Mouse (Mus musculus) embryonic stem cell, embryonic (primary cell): ENCODE measurements around the gene Nkapl.

Experiments
- CTCF ChIA-PET, 4 experiments: fragments of 300-600 bp in 2 of 4; fragments of 350-600 bp in 2 of 4; sonication (Branson Sonifier 250); formaldehyde crosslinking; loops; one replicate each; lab custom pipeline; 2022; ENCODE audit warnings: inconsistent platforms in 2 of 4; lab: Charles Lee
- POLR2A ChIA-PET, 4 experiments: fragments of 300-600 bp in 2 of 4; fragments of 350-600 bp in 2 of 4; sonication (Branson Sonifier 250); formaldehyde crosslinking; loops; one replicate each; lab custom pipeline; 2022; ENCODE audit warnings: antibody characterized with exemption in 4 of 4, inconsistent platforms in 1 of 4; lab: Charles Lee

The Nkapl gene

DNA sequence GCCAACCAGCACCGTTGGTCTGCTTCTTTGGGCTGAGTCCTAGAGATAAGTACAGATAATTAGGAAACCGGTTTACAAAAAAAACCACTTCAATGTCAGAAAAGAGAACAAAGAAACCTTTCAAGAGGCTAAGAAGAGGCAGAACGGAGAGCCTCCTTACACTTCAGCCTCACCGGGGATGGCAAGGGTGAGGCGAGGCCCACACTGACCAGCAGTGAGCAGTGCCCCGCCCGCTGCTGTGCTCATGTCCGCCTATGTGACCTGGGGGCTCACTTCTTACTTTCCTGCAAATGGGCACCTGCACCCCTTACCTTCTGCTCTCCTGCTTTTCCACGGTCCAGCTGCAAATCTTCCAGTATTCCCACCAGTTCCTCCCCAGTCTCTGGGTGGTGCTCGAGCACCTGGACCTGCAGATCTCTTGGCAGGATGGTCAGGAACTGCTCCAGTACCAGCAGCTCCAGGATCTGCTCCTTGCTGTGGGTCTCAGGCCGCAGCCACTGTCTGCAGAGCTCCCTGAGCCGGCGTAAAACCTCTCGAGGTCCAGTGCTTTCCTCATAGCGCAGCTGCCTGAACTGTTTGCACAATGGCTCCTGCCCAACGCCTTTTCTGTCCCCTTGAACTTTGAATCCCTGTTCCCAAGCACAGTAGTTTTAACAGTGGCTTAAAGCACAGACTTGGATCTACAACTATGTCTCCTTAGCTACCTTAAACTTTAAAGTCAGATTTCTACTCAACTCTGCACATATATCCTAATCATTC, 20.3 kb downstream of the Nkapl start:
- ChIA-PET POLR2A (interaction anchor here in 3 of 4 experiments (0.6 to 0.8 kb wide), 4 partner anchors 99 to 1495 kb away, joined by 3 to 5 read pairs (median 4); no protein-coding TSS in a partner anchor), CTCF (interaction anchor here in 1 of 4 experiments (0.6 kb wide), 1 partner anchor 34 kb away, joined by 3 read pairs; no protein-coding TSS in a partner anchor)

DNA sequence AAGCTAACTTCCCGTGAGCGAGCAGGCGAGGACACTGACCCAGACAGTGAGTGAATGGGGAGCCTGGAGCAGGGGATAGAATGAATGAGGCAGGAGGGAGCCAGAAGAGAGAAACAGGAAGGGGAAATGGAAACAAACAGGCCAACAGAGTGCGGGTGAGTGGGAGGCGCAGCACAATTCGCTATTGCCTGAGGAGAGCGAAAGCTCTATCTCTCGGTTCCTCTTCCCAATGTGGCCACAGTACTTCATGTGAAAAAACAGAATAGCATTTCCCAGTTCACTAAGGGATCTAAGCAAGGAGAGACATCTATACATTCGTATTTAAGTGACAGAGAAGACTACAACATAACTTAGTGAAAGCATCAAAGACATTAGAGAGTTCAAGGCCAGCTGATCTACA, 21.5 kb downstream of the Nkapl start:
- ChIA-PET POLR2A (no interaction called here), CTCF (interaction anchor here in 1 of 4 experiments (0.6 kb wide), 1 partner anchor 40 kb away, joined by 3 read pairs; no protein-coding TSS in a partner anchor)

DNA sequence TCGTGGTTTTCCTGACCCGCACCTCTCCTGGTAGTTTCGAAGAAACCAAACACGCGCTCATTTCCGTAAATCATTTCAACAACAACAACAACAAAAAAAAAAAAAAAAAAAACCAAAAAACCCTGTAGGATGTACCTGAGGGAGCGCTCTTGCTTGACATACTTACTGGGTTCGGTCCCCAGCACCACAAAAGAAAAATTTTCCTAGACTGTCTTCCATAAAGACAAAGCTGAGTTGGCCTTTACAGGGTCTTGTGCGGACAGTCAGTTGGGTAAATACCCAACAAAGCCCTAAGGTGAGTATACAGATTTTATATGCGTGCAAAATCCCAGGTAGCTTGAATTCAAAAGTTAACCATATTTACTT, 27.1 kb downstream of the Nkapl start:
- ChIA-PET CTCF (interaction anchor here in 1 of 4 experiments (0.6 to 1.1 kb wide), 2 partner anchors 12 to 114 kb away, joined by 3 read pairs; no protein-coding TSS in a partner anchor), POLR2A (interaction anchor here (0.5 to 3.6 kb wide), 26 partner anchors 8 to 1970 kb away, joined by 3 to 20 read pairs (median 4); partner anchors contain the start of genes Zkscan8 (in 3 of the 4), Zscan26 (in 3 of the 4) and Nkapl (in 2 of the 4))

DNA sequence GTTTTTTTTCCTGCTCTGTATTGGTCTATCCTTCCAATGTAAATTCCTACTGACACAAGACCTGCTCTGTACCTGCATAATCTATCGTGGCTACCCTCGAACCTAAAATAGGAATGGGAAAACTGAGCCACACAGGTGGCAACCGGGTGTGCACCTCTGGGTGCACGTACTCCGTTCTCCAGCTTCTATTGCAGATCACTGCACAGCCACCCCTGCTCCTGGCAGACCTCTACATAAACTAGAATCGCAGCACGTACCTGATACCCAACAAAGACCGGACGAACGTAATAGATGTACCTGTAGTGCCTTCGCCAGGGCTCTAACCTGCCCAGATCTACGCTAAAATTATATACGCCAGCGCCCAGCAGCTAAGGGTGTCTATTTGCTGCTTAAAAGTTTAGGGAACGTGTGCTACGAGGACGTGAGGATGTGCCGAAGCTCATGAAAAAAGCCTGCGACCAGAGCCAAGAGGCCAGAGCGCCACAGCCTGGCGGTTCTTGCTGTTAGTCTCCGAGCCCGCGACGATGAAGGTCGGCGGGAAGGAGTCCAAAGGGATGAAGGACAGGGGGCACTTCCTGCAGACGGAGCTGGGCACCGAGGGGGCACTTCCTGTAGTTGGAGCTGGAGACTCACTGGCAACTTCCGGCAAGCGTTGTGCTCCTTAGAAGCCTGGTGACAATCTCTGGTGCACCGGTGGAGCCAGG, 27.7 kb downstream of the Nkapl start, which contains the start of gene Pgbd1:
TSS of gene Pgbd1 (minus strand) at position 556 of the 704 bp plus-strand sequence.
- CTCF ChIA-PET: interaction anchor here in 2 of 4 experiments (0.6 to 1.1 kb wide), 4 partner anchors 12 to 293 kb away, joined by 3 to 12 read pairs (median 3); no protein-coding TSS in a partner anchor
- POLR2A ChIA-PET: interaction anchor here (0.5 to 3.6 kb wide), 30 partner anchors 9 to 1971 kb away, joined by 3 to 20 read pairs (median 4); partner anchors contain the start of genes Zkscan8 (in 3 of the 4), Zscan26 (in 3 of the 4), Hist1h1b (in 1 of the 4) and Hist1h4k (in 1 of the 4)

DNA sequence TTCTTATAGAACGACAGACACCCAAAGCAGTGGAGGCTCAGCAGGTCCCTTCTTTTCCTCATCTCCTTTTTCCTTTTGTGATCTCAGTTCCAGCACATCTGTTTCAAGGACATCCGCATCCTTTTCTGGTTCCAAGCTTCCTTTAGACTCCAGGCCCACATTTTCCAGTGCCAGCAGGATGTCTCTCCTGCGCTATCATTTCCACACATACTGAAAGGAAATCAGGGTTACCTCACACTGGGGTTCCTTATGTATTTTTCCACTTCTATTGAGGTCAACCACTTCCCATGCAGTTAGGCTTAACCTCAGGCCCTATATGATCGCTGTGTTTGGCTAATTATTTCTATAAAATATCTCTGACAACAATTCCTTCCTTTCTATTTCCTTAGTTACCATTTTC, 32.8 kb downstream of the Nkapl start:
- CTCF ChIA-PET: no interaction called here
- POLR2A ChIA-PET: no interaction called here

DNA sequence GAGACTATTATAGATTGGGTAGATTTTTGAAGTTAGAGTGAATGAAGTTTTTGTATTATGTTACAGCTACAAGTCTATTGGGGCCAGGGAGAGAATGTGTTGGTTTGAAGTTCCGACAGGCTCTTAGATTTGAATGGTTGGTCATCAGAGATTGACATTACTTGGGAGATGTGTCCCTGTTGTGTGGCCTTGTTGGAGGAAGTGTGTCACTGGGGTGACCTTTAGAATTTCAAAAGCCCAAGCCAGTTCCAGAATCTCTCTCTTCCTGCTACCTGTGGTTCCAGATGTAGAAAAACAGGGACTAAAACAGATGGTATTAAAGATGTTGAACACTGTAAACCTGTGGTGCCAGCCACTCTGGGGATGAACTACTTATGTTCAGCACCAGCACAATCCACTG, 40.7 kb downstream of the Nkapl start:
- ChIA-PET CTCF (no interaction called here), POLR2A (no interaction called here)

DNA sequence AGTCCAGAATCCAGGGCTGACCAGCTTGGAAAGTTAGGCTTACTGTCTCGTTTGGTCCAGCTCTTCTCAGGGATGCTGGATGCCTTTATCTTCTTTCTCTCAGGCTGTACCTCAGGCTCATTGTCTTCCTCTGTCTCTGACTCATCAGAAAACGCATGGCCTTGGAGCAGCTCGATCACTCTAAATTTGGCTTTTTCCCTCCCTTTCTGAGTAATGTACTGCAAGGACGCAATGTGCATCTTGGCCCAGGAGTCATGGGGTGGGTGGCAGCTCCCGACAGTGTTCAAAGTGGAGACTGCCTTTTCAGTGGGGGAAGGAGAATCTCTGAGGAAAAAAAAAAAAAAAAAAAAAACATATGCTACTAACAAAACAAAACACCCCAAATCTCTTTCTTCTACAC, 45.0 kb downstream of the Nkapl start:
- ChIA-PET CTCF (interaction anchor here in 1 of 4 experiments (0.6 kb wide), 1 partner anchor 41 kb away, joined by 6 read pairs; no protein-coding TSS in a partner anchor), POLR2A (interaction anchor here in 1 of 4 experiments (0.6 to 1.0 kb wide), 2 partner anchors 13 to 83 kb away, joined by 3 read pairs; no protein-coding TSS in a partner anchor)

DNA sequence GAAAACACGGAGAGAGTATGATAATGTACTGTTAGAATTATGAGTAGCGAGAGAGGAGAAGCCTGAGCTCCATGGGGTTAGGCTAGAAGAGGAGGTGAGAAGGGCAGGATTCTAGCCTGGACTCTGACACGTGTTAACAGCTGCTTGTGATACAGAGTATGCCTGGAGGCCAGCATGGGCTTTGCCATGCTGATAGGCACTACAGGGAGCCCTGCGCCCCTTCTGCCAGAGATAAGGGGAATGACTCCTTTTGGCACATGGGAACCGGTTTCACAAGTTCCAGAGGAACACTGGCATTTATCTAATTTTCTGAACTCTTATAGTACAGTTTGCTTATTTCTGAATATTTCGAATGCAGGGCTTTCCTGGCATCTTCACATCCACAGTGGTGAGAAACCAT, 49.4 kb downstream of the Nkapl start:
- POLR2A ChIA-PET: no interaction called here
- CTCF ChIA-PET: no interaction called here

DNA sequence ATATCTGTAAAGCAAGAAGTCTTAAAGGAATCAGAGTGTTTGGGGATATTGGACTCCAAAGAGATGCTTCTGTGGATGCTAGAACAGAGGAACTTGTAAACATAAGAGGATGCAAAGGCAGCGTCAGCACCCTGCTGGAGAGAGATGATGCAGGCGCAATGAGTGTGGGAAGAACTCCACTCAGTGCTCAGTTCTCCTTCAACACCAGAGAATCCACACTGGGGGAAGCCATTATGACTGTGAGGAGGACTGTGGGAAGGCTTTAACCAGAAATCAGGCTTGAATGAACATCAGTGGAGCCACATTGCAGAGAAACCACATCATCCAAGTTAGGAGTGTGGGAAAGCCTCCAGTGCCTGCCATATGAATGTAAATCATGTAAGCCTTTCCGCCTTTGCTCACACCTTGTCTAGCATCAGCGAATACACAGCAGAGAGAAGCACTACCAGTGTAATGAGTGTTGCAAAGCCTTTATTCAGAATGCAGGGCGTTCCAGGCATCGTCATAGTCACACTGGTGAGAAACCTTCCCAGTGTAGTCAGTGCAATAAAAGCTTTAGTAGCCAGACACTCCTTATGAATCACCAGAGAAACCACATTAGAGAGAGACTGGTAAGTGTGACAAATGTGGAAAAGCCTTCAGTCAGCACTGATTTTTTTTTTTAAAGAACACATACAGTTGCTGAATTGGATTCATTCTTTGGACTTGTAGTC, 50.9 kb downstream of the Nkapl start:
- POLR2A ChIA-PET: no interaction called here
- CTCF ChIA-PET: interaction anchor here in 1 of 4 experiments (0.7 kb wide), 1 partner anchor 1105 kb away, joined by 3 read pairs; no protein-coding TSS in a partner anchor
